Mouse (Mus musculus): ENCODE measurements at regions not wholly inside any gene's neighbourhood (a gene's known extent, or its start where the extent isn't known, plus 50 kb on each side); places are given as distances from the start of the nearest gene placed in this dataset.

GRCm38 (mm10) chr6:140208375-140208774 is 167.1 kb upstream of the Plcz1 start:
- TF ChIP-seq CTCF (IDR thresholded peaks at IDR 0.05) (no peak), EP300 (IDR thresholded peaks at IDR 0.05) (no peak)

Data from lung, postnatal 0 days (tissue).